Mouse (Mus musculus) G1E-ER4 (cell line): ENCODE data around the gene B9d1. TPM values are rescaled to one million over a fixed set of nuclear protein-coding genes. Genes with fewer than 3 reads are reported as not detected.

Experiments used
- GATA1 ChIP-seq: IDR thresholded peaks from one replicate; pipeline ENCODE4 v1.8.0; 2012; ENCODE audit warnings: low read length, inconsistent platforms
- polyA plus RNA-seq: library from polyadenylated mRNA; stranded (reverse); fragments of >175 nt; gene quantifications from 2 replicates; pipeline ENCODE4 v1.2.3, GENCODE M21; 2012

The B9d1 gene
- 15.8 and 18.8 TPM in 2 replicates for polyA plus RNA-seq

DNA sequence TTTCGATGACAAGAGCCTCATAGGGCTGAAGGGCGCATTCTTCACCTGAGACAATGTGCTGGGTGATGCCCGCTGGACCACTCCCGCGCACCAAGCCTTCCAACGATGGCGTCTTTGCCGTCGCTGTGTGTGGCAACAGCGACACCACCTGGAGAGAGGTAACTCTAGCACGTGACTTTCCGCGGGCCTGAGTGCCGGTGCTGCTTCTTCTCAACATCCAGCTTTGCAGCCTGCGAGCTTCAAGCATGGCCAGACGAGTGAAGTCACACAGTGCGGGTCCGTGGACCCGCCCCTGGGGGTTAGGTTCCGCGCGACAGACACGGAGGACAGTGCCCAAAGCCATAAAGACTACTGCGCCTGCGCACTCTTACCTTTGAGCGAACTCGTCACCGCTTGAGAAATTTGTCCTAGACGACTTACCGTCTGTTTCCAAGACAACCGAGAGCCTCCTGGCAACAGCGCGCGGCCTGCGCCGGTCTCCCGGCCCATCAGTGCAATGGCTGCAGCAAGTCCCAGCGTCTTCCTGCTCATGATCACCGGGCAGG is at the start of gene B9d1:
TSS of gene B9d1 (plus strand) at position 432 of the 545 bp plus-strand sequence.
- no peak for TF ChIP-seq GATA1

DNA sequence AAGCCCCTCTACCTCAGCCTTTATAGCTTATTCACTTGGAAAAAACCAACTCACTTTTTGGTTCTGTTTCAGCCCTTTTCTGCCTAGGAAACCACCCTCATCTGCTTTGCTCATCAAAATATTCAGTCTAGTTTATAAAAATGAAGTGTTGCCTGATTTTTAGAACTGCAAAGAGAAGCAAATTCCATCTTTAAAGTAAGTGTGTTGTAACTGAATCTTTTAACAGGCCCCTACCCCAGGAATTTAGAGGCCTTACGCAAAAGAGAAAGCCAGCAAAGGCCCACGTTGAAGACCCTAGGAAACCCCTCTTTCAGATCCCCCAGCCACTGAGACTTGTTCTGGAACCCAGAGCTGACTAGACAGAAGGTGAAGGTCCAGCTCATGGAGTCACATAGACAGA is 40.9 kb upstream of the B9d1 start:
- no peak for TF ChIP-seq GATA1

DNA sequence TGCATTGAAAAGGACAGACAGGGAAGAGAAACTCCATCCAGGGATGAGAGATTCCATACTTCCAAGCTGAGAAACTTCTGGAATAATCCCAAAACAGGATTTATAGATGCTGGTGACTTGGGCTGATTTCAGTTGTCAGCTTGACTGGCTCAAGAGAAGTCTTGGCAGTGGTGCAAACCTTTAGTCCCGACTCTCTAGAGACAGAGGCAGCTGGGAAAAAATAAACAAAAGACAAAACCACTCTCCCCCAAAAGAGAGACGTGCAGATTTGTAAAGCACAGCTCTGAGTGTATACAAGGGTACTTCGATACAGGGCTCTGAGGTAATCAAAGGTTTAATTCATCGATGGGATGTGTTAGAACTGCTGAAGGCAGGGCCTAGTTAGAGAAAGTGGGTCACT is 39.5 kb upstream of the B9d1 start:
- TF ChIP-seq GATA1, result no peak

DNA sequence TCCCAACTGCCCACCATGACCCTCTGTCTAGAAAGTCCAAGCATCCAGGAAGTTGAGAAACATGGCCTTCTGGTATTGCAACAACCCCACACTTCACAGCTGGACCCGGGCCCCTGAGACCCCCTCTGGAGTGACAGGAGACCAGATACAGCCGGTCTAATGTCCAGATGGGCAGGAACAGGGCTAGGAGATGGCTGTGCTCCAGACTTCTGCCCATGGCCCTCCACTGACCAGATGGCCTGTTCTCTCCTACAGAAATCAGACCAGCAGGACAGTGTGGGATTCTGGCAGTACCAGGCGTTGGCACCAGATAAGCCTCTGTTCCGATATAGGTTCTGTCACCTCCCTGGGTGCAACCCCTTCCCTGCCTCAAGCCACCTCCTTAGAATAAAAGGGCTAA is 36.4 kb upstream of the B9d1 start:
- no peak for TF ChIP-seq GATA1

DNA sequence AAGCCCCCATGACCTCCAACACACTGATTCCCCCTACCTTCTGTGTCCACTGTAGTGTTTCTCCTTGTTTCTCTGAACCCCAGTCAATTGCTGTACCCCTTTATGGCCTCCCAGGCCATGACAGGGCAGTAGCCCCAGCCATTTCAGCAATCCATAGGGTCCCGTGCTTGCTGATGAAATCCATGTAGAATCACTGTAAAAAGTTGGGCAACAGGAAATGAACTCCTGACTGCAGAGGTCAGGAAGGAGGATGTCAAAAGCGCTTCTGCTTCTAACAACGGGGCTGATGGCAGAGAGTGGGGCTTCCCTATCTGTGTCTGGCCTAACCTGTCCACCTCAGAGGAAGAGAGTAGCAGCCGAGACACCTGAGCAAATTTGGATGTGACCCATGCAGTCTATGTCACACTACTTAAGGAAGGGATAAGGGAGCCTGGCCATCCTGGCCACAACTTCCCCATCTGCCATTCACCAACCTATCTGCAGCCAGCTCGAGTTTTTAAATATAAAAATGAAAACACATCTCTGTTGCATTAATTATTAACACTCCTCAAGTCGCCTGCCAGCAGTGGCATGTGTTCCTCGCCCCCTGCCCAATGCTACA is 35.5 kb upstream of the B9d1 start:
- TF ChIP-seq GATA1, result no peak

DNA sequence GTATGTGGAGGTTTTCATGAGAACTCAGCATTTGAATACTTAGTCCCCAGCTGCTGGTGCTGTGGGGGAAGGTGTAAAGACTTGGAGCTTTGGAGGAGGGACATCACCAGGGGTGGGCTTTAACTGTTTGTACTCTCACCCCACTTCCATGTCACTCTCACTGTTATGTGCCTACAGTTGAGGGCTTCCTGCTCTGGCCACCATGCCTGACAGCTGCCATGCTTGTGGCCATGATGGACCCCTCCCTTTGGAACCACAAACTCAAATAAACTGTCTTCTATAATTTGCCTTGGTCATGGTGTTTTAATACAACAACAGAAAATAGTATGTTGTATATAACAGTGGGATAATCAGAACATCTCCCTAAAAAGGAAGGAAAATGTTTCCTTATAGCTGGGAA is 34.1 kb upstream of the B9d1 start:
- no peak for TF ChIP-seq GATA1

DNA sequence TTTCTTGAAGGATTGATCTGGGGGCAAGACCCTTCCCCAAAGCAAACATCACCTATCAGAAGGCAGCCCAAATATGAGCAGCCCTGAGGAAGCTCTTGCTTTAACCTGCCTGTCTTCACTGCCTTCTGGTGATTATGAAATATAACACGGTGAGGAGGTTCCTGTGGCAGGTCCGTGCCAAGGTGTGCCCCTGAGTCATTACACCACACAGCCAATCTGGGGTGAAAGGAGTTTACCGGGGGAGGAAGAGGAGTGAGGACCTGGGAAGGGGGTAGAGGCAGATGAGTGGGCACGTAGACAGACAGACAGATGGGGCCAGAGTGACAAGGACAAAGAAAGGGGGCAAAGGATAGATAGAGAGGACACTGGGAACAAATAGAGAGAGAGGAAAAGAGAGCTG is 31.3 kb upstream of the B9d1 start:
- no peak for TF ChIP-seq GATA1

DNA sequence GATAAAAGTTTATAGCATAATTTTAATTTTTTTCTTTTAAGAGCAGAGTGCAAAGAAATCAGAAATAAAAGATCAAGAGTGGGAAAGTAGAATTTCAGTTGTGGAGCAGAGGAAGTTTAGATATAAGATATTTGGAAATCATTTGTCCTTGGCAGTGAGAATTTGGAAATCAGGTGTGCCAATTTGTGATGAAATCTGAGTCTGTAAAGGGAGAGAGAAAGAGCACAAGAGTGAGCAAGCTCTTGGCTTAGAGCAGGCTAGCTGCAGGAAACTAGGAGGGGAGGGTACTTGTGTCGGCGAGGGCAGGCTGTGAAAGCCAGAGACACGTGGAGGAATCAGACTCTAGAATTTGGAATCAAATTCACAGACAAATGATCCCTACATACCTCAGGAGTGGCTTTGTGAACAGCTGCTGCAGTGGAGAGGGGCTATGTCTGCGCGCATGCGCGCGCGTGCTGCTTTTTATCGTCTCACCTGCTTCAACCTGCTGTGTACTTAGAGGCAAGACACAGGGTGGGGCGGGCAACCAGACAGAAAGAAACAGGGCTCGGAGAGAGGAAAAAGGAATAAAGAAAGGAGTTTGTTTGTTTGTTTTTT is 28.1 kb upstream of the B9d1 start:
- TF ChIP-seq GATA1, result no peak

DNA sequence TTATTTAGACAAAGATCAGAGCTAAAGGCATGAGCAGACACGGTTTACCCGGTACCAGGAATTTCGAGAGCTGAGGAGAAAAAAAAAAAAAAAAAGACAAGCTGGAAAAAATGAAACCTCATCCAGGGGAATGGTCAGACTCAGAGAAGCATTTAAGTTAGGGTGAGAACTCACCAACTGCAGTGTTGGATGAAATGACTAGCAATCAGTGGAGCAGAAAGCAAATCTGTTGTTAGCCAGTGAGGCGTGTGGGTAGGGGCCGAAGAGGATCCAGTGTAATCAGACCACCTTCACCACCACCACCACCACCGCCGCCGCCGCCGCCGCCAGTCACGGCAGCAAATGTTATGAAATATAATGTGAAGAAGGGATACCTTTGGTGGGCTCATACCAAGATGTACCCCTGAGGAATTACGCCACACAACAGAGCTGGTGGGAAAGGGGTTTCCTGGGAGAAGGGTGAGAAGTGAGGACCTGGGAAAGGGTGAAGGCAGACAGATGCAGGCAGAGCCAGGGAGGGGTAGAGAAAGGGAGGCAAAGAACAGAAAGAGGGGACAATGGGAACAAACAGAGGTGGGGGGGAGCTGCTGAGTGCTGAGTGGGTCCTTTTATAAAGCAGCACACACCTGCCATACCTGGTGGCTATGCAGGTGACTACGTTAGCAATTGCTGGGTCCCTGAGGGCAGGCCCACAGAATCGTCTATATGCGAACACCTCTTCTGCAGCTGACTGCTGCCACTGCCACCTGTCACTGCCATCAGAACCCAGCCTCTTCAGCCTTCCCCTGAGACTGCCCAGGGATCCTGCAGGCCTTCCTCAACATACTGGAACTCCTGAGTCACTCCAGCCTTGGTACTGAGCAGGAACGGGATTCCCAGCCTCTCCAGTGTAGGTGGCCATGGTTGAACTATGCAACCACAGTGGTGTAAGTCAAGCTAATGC is 27.1 kb upstream of the B9d1 start:
- no peak for TF ChIP-seq GATA1

DNA sequence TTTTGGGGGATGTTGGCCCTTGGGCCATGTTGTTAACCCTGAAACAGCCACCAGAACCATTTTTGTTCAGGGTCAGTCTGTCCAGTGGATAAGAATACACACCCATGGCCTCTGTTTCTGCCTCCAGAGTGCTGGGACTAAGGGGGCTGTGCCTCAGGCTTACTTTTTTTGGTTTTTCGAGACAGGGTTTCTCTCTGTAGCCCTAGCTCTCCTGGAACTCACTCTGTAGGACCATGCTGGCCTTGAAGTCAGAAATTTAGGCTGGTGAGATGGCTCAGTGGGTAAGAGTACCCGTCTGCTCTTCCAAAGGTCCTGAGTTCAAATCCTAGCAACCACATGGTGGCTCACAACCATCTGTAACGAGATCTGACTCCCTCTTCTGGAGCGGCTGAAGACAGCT is 26.2 kb upstream of the B9d1 start:
- no peak for TF ChIP-seq GATA1

DNA sequence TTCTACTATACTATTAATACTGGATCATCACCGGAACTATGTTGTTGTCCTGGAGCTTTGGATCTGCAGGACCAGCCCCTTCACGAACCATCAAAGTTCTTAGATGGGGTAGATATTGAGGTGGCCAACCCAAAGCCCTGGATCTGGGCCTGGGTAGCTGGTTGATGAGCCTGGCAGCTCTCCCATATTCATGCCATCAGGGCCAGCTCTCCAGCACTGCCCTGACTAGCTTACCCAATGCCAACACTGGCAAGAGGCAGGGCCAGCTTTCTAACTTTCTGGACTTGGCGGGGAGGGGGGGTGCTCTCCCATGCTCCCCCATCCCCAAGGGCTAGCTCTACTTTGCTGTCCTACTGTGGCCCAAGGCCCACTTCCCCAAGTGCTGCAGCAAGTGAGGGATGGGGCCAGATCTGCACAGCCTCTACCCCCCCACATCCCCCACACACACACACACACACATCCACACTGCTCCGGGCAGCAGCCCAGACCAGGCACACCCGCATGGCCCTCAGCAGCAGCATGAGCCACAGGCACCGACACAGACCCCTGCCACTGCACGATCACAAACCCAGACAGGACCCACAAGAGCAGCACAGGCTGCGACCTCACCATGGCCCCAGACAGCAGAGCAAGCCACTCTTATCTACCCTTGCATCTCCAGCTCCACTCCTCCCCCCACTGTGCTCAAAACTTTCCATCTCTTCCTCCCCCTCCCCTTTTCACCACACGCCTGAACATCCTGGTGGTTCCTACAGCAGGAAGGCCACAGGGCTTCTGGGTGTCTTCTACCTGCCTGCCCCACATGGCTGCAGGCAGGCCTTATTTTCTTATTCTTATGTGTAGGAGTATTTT is 23.5 kb upstream of the B9d1 start:
- TF ChIP-seq GATA1, result no peak

DNA sequence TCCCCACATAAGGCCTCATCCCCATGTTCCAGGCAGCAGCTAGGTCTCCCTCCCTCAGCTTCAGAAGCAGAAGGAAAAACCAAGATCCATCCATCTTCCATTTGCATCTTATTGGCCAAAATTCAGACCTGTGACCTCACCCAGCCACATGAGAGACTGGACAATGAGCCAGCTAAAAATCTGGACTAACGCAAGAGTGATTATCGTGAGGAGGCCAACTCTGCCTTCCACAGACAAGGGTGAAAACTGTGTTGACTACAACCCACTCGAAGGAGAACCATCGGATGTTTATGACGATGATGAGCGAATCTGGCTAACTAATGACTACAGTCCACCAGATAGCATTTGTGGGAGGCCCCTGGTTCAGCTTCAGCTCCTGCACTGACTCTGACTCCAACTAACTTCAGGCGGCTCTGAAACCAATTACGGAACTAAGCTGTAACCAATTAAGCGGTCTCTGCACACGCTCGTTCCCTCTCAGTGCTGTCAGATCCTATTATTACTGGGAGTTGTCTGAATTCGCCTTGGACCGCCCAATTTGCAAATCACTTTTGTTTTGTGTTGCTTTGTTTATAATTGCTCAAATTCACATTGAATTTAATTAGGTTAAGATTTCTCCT is 21.6 kb upstream of the B9d1 start:
- TF ChIP-seq GATA1, result no peak

DNA sequence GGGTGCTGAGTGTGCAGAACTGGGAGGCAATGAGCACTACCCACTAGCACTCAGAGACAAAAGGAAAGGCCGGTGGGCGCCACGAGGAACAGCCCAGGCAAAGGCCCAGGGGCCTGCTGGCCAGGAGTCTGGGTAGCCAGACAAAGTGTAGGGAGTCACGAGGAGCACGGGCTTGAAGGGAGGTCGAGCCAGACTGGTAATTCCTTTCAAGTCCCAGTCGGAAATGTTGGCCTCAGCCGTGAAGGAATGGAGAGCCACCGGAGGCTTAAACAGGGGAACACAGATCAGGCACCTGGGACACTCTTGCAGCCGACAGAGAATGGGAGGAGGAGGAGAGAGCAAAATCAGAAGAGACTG is 20.7 kb upstream of the B9d1 start:
- no peak for TF ChIP-seq GATA1

DNA sequence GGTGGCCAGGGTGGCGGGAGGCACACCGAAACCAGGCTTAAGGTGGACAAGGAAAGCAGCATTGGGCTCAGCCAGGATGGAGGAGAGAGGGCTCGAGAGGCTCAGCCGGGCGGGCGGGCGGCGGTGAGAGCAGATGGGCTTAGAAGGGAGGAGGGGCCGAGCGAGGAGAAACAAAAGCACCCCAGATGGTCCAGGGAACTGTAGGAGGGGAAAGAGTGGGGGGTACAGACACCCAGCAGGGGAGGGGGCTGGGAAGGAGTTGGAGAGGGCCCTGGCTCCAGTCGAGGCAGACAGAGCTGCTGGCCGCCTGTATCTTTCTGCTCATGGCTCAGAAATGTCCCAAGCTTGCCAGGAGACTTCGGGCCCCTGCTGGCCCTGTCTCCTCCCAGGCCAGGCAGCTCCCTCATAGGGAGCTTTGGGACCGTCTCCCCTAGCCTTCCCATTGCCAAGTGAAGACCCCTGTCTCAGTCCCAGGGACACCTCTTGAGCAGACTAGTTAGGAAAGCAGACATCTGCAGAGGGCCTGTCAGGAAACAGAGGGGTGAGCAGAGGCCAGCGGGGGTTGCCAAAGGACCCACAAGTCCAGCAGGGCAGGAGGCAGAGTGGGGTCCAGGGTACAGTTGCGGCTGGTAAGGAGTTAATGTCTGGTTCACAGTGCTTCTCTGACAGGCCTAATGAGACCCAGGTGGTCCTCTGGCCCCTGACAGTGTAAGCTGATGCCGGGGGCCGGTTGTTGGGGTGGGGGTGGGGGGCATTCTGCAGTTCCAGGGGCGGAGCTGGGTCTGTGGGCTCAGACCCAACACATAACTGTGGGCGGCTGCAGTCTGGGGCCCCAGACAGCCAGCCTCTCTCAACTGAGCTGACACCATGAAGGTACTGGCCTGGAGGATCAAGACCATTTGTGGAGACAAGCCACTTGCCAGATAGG is 20.1 kb upstream of the B9d1 start, which contains the start of gene Mfap4:
TSS of gene Mfap4 (plus strand) at position 819 of the 928 bp plus-strand sequence.
- TF ChIP-seq GATA1, result no peak
